Mouse (Mus musculus): ENCODE data around the gene Grb2.
A peak's percentile ranks its signal among the peaks of the same experiment; 100 is the strongest.

Grb2 gene

DNA sequence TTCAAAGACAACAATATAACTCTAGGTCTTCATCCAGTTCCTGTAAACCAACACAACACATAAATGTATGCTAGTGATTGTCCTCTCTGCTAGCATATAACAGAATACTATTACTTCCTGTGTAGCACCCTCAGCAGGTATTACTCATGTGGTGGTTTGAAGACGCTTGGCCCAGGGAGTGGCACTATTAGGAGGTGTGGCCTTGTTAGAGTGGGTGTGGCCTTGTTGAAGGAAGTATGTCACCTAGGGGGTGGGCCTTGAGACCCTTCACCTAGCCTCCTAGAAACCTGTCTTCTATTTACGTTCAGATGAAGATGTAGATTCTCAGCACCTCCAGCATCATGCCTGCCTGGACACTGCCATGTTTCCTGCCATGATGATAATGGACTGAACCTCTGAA is 4.9 kb downstream of the Grb2 start:
- TF ChIP-seq GATA4 (IDR thresholded peaks at IDR 0.05; ENCODE audit: insufficient replicate concordance, low read length): no peak

DNA sequence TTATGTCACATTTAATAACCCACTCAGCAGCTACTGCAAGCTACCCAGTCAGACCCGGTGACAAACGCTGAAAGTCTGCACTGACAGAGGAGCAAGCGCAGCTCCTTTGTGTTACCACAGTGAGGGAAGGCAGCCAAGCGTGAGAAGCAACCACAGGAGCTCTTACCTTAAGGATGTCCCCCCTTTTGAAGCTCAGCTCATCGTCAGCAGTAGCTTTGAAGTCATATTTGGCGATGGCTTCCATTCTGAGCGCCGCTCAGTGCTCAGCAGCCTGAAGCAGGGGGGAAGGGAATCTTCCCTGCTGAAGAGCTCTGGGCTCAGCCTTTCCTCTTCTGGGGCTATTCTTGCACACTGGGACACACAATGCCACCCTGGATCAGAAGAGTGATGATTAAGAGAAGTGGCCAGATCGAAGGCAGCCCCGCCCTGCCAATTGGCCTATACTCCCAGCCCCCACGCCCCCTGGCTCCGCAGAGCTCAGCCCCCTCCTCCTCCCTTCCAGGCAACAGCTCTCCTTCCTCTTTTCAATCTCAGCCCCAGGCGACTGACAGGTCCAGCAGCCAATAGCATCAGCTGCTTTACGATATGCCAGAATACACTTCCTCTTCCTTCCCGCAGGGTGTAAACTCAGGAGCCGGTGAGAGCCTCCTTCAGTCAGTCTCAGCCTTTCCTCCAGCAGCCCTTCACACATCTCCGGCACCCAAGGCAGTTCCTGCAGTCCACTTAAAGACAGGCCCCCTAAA is 9.2 kb downstream of the Grb2 start:
- no peak for TF ChIP-seq GATA4 (IDR thresholded peaks at IDR 0.05; ENCODE audit: insufficient replicate concordance, low read length)

DNA sequence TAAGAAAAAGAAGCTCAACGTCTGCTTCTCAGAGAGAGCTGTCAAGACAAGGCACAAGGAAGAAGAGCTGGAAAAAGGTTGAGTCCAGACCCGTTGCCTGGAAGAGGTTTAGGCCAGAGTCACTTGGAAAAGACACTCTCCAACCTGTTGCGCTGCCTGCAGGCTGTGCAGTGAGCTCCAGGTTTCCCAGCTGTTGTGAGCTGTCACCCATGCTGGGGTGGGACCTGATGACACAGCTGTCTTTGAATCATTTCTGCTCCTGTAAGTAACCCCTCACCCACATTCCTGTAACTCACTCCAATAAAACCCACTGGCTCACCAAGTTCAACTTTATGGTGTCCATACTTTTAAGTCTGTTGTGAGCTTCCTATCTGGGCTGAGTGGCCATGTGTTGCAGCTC is 10.7 kb downstream of the Grb2 start:
- no peak for TF ChIP-seq GATA4 (IDR thresholded peaks at IDR 0.05; ENCODE audit: insufficient replicate concordance, low read length)

DNA sequence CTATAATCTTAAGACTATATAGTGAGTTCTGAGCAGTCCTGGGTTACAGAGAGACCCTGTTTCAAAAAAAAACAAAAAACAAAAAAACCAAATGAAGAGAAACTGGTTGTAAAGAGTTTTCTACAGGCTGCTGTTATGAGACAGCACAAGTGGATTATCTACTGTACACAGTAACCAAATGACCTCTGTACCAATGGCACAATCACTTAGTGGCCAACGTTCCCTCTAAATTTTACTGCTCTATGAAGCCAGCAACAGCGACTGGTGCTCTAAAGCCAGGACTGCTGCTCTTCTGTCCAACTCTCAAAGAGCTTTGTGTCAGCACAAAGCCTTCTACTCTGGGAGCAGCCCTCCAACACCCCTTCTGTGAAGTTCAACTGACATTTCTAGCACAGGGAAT is 11.3 kb downstream of the Grb2 start:
- peak; percentile 60; the same call in 1 of the 2 replicates for TF ChIP-seq GATA4 (IDR thresholded peaks at IDR 0.05; ENCODE audit: insufficient replicate concordance, low read length)

DNA sequence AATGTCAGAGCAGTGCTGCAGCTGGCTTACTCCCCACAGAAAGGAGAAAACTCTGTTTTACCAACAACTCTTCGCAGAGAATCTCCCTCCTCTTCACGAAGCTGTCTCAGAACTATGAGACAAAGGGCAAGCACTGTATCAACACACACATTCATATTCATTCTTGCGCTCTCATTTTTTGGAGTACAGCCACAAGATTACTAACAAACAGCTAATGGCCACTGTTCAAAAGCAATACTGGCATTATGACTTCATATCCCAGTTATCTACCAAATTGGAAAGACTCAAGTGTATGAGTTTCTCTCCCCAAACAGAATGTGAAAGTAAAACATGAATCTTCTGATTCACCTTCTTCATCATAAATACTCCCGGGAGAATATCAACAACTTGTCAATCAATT is 11.9 kb downstream of the Grb2 start:
- no peak for TF ChIP-seq GATA4 (IDR thresholded peaks at IDR 0.05; ENCODE audit: insufficient replicate concordance, low read length)

DNA sequence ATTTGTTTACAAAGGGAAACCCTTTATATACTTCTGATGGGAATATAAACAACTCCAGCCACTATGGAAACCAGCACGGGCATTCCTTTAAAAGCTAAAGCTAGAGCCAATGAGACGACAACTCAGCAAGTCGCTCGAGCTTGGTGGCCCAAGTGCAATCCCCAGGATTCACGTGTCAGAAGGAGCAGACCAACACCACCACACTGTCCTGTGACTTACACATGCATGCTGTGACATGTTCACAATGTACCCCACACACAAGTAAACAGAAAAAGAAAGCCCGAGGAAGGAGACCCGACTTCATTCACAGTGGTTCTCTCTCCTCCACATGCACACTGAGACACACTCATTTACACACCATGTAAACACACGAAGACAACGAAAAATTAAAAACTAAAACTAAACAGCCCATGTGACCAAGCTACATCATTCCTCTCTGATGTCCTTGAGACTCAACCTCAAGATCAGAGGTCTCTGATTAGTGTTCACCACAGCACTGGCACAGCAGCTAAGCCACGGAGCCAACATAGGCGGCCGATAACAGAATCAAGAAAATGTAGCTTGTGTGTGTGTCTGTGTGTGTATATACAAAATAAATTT is 14.3 kb downstream of the Grb2 start:
- TF ChIP-seq GATA4 (IDR thresholded peaks at IDR 0.05; ENCODE audit: insufficient replicate concordance, low read length): no peak

DNA sequence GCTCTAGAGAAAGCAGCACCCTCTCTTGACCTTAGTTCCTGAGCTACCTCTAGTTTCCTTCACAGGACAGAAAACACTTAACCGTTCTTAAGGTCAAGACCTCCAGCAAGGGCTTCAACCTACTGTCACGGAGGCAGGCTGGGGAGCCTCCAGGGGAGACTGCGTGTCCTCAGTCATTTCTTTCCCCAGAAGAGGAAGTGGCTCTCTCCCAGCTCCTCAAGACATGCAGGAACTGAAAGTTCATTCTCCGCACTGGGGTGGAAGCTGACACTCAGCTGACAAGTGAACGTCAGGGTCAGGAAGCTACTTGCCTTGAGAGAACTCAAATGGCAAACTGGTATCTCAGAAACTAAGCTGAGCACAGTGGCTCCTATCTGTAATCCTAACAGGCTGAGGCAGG is 15.6 kb downstream of the Grb2 start:
- TF ChIP-seq GATA4 (IDR thresholded peaks at IDR 0.05; ENCODE audit: insufficient replicate concordance, low read length): no peak

DNA sequence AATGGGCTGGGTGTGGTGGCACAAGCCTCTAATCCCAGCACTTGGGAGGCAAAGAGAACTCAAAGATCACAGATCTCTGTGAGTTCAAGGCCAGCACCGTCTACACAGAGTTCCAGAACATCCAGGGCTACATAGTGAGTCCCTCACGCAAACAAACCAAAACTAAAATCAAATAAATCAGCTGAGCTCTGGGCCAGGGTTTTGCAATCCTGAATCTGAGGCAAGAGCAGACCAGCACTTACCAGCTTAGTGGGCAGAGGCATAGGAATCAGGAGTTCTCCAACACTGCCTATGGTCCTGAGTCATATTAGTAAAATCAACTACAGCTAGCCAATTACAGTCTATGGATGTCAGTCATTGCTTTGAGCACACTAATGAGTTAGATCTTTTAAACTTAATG is 16.4 kb downstream of the Grb2 start:
- TF ChIP-seq GATA4 (IDR thresholded peaks at IDR 0.05; ENCODE audit: insufficient replicate concordance, low read length): no peak

DNA sequence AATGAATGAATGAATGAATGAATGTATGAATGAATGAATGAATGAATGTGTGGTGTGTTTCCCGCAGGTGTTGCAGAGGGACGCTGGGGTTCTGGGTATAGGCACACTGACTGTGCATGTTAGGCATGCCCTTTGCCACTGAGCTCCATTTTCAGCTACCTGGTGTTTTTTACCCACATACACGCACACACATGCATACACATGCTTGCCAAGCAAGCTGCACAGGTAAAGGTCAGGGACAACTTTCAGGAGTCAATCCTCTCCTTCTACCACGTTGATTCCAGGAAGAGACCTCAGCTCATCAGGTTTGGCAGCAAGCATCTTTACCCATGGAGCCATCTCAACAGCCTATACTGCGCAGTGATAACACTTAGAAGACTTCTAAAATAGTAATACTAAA is 16.9 kb downstream of the Grb2 start:
- TF ChIP-seq GATA4 (IDR thresholded peaks at IDR 0.05; ENCODE audit: insufficient replicate concordance, low read length): no peak

DNA sequence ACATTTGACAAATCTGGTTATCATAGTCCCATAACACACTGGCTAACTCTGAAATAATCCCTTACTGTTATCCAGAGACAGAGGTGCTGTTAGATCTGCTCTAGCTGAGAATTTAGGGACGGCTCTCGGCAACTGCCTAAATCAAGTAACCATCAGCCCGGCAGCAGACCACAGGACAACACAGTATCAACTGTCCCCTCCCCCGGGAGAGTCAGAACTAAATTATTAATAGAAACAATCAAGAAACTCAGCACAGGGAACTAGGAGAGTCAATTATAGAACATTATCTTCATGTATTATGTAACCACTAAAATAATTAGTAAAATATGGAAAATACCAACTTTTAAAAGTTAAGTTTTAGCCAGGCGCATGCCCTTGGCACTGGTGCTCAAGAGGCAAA is 17.4 kb downstream of the Grb2 start:
- no peak for TF ChIP-seq GATA4 (IDR thresholded peaks at IDR 0.05; ENCODE audit: insufficient replicate concordance, low read length)

DNA sequence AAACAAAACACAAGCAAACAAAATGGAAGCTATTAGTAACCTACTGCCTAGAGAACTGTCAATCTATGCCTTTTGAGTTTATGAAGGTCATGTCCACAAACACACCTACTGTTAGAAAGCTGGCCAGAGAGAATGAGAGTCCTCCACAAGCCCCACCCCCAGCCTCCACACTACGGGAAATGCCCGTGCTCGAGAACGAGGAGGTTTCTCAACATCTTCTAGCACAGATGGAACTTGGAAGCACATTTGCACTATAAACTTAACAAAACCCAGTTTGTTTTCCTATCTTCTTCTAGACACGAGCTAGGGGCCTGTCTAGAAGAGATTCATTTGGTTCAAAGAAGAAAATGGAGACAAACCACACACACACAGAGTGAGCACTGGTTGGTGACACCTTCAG is 18.0 kb downstream of the Grb2 start:
- no peak for TF ChIP-seq GATA4 (IDR thresholded peaks at IDR 0.05; ENCODE audit: insufficient replicate concordance, low read length)

DNA sequence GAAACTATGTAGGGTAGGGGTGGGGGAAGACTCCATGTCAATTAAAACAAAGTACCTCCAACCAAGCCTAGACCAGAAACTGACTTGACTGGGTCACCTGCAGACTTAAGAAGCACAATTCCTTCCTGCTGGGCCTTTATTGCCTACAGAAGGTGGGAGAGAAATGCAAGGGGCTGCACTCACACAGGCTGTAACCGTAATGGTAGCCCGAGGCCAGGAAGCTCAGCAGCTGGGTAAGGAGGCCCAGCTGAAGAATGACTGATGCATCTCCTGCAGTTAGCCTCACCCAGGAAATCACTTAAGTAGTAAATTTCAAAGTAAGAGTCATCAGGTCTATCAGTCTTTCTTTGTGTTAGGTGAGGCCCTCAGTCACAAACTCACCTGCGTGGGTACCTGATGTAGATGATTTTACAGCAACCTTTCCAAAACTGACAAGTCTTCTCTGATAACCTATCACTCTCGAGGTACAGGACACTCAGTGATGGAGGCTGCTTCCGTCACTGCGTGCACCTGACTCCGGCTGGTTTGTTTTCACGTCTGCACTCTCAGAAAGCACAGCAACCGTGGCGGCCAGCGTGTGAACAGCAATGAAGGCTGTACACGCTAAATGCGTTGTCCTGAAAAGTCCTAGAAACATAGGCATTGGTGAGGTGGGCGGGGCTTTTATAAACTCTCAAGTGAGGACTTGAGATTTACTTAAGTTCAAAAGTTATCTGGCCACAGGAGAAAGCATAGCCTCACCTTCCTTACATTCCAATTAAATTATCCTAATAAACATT is 19.1 kb downstream of the Grb2 start:
- no peak for TF ChIP-seq GATA4 (IDR thresholded peaks at IDR 0.05; ENCODE audit: insufficient replicate concordance, low read length)

DNA sequence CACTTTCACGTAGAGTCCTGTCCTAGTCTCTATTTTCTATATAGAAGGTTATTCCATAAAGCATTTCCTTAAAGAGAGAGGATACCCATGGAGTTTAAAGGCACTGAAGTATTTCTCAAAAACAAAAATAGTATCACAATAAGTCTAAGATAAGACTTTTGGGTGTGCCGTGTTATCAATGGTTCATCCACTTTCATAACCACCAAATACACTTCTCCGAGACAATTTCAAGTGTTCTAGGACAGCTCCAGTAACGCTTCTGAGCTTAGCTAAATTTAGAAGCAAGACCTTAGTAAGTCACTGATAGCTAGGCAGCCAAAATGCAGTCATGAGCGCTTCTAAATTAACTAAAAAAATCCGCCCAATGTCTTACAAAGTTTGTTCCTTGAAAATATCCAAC is 22.0 kb downstream of the Grb2 start:
- TF ChIP-seq GATA4 (IDR thresholded peaks at IDR 0.05; ENCODE audit: insufficient replicate concordance, low read length): no peak

DNA sequence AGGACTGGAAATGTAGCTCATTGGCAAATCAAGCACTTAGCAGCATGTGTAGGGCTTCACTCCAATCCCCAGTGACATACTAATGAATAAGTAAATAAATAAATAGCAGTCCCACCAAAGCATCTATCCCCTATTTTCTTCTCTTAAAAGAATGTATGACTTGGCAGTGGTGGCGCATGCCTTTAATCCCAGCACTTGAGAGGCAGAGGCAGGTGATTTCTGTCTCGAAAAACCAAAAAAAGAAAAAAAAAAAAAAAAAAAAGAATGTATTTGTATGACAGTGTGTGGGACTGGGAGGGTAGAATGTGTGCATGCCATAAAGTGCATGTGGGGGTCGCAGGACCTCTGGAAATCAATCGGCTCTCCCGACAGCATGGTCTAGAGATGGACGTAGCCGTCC is 22.4 kb downstream of the Grb2 start:
- TF ChIP-seq GATA4 (IDR thresholded peaks at IDR 0.05; ENCODE audit: insufficient replicate concordance, low read length): no peak

DNA sequence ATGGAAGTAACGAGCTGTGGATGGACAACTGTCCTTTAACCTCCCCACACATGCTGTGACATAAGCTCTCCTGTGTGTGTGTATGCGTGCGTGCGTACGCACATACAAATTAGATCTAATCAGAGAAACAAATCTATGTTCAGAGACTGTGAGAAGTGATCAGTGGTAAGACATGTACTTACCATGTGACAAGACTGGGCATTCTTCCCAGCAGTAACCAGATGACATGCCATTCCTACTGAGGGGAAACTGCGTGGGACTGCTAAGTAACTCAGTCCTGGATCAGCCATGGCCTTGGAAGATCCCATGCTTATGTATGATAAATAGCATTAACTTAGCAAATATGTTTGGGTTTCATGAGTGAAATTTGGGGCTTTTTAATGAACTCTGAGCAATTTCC is 23.5 kb downstream of the Grb2 start:
- TF ChIP-seq GATA4 (IDR thresholded peaks at IDR 0.05; ENCODE audit: insufficient replicate concordance, low read length): no peak

DNA sequence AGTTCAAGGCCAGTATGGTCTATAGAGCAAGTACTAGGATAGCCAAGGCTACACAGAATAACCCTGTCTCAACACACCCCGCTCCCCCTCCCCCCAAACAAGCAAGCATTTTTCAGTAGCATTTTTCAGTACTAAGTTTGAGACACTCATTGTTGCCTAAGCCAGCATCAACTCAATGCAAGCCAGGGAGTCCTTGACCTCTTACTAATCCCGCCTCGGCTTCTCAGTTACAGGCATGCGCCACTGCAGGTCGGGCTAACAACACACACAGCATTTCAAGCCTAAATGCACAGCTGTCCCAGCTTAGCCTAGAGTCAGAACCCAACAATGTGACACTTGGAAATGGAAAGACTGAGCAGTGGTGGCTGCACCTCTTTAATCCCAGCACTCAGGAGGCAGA is 25.1 kb downstream of the Grb2 start:
- TF ChIP-seq GATA4 (IDR thresholded peaks at IDR 0.05; ENCODE audit: insufficient replicate concordance, low read length): no peak
